Mouse (Mus musculus): Measurements from ENCODE around the gene Eif4e3. TPM values are rescaled to one million over a fixed set of nuclear protein-coding genes. Genes with fewer than 3 reads are reported as not detected.

The Eif4e3 gene
- total RNA-seq, 2 experiments from 2014 or later, result 14.9 to 17.3 TPM

- no peak for DNase-seq (ENCODE audit: low spot score in 2 of 2)
- intact Hi-C loops (cut with DNase I), result loop anchor here (2.0 to 10.0 kb wide), 3 partner anchors 77 to 1495 kb away; partner anchors contain the start of gene Foxp1
Measured at GRCm38 (mm10) chr6:99599651-99600050, 66.9 kb downstream of the Eif4e3 start.

GRCm38 (mm10) chr6:99599229-99599628 lies 67.3 kb downstream of the Eif4e3 start:
- peak in 1 of 2 experiments; percentile 25 for DNase-seq (ENCODE audit: low spot score in 2 of 2)
- intact Hi-C loops (cut with DNase I), result loop anchor here (10.0 kb wide), 1 partner anchor 1064 kb away; no protein-coding TSS in a partner anchor

GRCm38 (mm10) chr6:99577040-99577439 lies 89.5 kb downstream of the Eif4e3 start:
- intact Hi-C loops (cut with DNase I), result no loop called here

GRCm38 (mm10) chr6:99575633-99576032 lies 90.9 kb downstream of the Eif4e3 start:
- no peak for DNase-seq (ENCODE audit: low spot score in 2 of 2)
- intact Hi-C loops (cut with DNase I), result no loop called here

More at GRCm38 (mm10) chr6:99577040-99577439, 89.5 kb downstream of the Eif4e3 start:
- DNase-seq (ENCODE audit: low spot score in 2 of 2), result no peak

Other genes with a start within 250 kb of the Eif4e3 start
- gene Foxp1, start 144.1 kb downstream of the Eif4e3 start, total RNA-seq (2021), result 100 to 1,000 TPM; 142 TPM
- 10 to 100 TPM in 1 of 2 experiments, 1 to 10 TPM in 1; 6.3 to 11.9 TPM for gene Gm20696, start within 50 bp of the Eif4e3 start, total RNA-seq (2021)
- gene Gpr27, start 25.9 kb upstream of the Eif4e3 start, total RNA-seq (2021), result 10 to 100 TPM; 44.7 to 48.2 TPM
- 1 to 10 TPM in 1 of 2 experiments, under 1 TPM in 1; 0.39 to 1.2 TPM for gene Prok2, start 59.6 kb upstream of the Eif4e3 start, total RNA-seq (2021)

Measured in left cerebral cortex, postnatal 36 days (tissue).